Mouse (Mus musculus) telencephalon, adult 2 months (tissue): ENCODE data around the gene Hist1h2ba.

ENCODE experiments used
- DNase-seq: peaks from one replicate; pipeline ENCODE4 v3.0.0-alpha.2; 2011; ENCODE audit warnings: low read depth, low spot score

Gene Hist1h2ba

GRCm38 (mm10) chr13:23906906-23907305 is 27.1 kb downstream of the Hist1h2ba start:
- DNase-seq = no peak

DNA sequence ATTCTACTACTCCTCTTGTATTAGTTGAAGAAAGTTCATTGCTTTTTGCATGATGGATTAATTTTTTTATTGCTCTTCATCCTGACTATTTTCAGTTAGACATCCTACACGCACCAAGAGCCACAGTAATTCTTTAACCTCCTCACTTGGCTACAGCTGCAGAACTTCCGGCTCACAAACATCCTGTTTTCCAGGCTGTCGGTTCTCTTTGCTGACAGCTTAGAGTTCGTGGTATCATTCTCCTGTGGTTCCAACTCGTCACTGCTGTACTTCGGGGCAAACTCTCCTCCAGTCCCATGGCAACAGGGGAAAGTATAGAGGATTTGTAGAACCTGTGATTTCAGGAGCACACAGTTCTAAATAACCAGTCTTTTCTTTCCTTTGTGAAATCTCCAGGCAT is 35.7 kb downstream of the Hist1h2ba start:
- DNase-seq = no peak

DNA sequence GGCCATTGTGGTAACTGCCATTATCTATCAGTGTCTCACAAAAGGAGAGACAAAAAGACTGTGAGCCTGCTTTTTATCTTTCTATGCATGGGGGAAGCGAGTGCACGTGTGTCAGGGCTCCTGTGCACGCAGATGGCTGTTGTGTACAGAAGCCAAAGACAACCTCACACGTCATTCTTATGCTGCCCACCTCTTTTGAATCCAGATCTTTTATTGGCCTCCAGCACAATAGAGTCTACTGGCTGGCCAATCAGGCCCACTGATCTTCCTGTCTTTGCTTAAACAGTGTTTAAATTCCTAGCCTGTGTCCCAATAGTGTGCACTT is 40.7 kb downstream of the Hist1h2ba start:
- DNase-seq = no peak

DNA sequence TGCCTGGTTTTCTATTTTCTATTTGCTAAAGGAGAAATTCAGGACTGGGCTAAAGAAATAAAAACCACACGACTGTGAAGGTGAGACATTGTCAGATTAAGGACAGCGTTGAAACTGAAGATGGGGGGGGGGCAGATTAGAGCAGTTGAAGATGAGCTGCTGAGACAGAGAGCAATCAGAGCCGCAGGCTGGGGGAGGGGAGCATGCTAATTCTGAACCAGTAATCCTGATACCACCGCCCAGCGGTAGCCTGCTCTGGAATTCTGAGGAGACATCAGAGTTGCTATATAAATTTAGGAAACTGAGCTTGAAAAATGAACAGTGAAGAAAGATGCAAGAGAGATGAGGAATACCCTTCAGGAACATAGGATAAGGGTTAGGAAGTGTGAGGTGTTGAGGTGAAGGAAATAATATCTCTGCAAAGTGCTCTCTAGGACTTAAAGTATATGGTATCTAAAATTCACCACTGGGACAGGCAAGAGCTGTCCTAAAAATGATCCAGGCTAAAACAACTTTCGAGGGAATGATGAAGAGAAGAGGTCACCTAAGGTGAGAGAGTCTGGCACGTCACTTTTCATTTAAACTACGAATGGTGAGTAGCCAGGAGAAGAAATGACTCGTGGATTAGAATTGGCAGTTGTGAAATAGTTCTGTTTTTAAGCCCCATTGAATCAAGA is 41.2 kb downstream of the Hist1h2ba start:
- no peak for DNase-seq

DNA sequence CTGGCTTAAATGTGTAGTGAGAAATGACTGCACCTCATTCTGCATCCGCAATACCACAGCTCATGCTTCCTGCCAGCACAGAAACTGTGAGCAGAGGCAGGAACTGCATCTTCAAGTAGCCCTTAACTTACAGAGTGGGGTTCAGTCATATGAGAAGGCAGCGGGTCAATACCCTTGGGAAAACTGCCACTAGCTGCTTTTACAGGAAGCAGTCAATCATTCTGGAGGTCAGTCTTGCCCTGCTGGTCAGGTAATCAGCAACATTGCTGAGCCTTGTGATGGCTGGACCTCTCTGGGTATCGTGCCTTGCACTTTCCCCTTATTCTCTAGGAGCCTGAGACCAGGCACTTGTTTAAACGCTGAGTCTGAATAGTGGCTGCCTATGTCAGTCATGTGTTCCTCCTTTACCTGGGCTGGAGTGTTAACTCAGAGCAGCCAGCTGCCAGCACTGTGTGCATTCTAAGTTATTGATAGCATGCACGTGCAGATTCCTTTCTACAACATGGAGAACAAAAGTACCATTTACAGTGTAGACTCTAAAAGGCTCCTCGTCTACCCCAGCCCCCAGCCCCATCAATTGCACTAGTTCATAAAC is 44.8 kb downstream of the Hist1h2ba start:
- DNase-seq = no peak

GRCm38 (mm10) chr13:23887026-23887725 is 46.8 kb downstream of the Hist1h2ba start:
- DNase-seq = no peak

DNA sequence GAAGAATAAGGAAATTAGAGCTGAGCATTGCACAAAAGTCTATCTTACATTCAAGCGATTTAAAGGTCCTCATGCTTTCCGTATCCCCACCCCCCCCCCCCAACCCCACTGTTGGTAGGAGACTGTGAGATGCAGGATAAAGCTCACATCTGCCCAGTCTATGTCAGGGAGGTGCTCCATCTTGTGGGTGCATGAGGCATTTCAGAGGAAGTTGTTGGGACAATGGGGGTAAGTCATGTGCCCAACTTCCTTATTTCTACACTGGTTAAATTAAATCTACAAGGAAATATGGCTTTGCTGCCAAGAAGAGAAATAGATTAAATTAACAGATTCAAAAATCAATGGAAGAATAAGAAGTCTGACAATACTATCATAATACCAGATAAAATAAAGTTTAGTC is 48.4 kb downstream of the Hist1h2ba start:
- DNase-seq = no peak
